Mouse (Mus musculus) brain, embryonic 14.5 days (tissue): Measurements from ENCODE around the gene Cgnl1.

ENCODE experiments used
- CTCF ChIP-seq: fragments of 200-500 bp; IDR thresholded peaks from 2 replicates; pipeline ENCODE4 v1.5.1; 2012; ENCODE audit warnings: inconsistent platforms, mild to moderate bottlenecking, moderate library complexity, borderline replicate concordance; ENCODE audit not compliant: insufficient read depth, insufficient read length; ENCODE audit errors: extremely low read depth
- POLR2A ChIP-seq: fragments of 200-500 bp; IDR thresholded peaks from 2 replicates; pipeline ENCODE4 v1.6.1; 2012; ENCODE audit warnings: mild to moderate bottlenecking, inconsistent platforms, borderline replicate concordance; ENCODE audit not compliant: poor library complexity, insufficient read depth, insufficient read length, severe bottlenecking; ENCODE audit errors: extremely low read depth

GRCm38 (mm10) chr9:71735886-71736285 is 35.5 kb downstream of the Cgnl1 start:
- TF ChIP-seq CTCF (no peak), POLR2A (no peak)
